Mouse (Mus musculus): ENCODE data around the gene Tgm2.

- TF ChIP-seq CTCF (IDR thresholded peaks at IDR 0.05; ENCODE audit: insufficient read depth, low read depth, low read length) (no peak), POLR2A (IDR thresholded peaks at IDR 0.05; ENCODE audit: insufficient read depth, low read depth, low read length) (no peak)
These were observed 39.2 kb downstream of the Tgm2 start for GRCm38 (mm10) chr2:158106947-158107587.

Data from olfactory bulb, adult 2 months (tissue).